Mouse (Mus musculus) spleen, postnatal 36 days (tissue): ENCODE results near the gene Srms.

Experiments
- DNase-seq, 2 experiments: peaks; one replicate each; pipeline ENCODE4 v3.0.0; 2022; ENCODE audit warnings: low spot score in 2 of 2, mixed read lengths in 1 of 2

Gene Srms

DNA sequence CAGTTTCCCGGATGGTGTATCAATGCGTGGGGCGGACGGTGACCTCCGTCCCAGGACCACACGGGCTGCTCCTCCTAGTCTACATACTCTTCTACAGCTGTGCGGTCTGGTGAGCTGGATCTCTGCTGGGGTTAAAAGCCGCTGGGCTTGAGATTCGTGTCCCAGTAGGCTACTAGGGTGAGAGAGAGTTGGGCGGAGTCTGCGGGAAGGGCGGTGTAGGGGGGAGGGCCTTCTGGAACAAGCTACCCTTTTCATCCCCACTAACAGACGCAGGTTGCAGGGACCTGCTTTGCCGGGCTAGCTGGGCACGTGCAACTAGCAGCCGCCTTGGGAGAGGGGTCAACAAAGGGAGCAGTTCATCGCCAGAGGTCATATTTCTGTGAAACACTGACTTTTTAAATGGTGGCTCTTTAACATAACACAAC is at the start of gene Srms:
TSS of gene Srms (minus strand) at position 165 of the 425 bp plus-strand sequence.
- peak in 1 of 2 experiments; percentile 46 for DNase-seq

DNA sequence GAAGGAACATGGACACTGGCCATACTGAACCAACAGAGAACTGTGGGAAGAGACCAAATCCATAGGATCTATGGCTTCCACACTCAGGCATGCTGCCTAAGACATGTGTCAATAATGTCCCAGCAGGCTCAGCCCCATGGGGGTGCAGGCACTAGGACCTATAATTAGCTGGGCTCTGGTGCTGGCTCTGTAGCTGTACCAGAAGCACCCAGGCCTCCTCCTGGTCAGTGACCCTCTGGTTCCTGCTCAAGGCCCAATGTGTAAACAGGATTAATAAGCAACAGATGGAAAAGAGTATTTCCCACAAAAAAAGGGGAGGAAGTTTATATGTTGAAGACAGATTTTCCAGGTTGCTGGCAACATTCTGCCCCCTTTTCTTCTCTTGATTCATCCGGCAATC is 40.3 kb upstream of the Srms start:
- no peak for DNase-seq

DNA sequence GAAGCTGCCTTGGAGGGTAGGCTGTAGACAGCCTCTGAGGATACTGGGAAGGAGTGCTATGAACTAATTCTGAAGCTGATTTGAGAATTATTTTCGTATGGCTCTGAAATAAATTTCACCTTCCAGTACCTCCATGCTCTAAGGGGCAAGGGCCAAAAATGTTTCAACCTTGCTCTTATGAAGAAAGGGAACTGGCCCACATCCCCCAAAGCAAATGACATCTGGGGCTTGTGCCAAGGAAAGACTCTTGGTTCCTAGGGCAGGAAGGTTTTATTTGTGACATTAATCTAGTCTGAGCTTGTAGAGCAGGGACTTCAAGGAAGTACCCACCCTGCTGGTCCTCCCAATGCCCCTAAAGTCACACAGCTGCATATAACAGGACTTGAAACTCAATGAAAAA is 38.9 kb upstream of the Srms start:
- DNase-seq = no peak

DNA sequence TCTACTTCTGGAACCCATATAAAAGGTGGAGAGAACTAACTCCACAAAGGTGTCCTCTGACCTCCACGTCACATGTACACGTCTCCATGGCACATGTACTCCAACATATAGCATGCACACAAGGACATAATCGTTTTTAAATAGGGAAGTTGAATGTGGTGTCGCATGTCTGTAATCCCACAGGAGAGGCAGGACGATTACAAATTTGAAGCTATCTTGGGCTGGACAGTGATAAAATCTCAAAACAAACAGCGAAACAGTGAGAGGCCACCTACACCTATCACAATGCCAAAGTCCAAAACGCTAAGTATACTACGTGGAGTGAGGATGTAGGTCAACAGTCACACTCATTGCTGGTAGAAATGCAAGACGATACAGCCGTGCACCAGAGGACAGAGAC is 36.2 kb upstream of the Srms start:
- no peak for DNase-seq

DNA sequence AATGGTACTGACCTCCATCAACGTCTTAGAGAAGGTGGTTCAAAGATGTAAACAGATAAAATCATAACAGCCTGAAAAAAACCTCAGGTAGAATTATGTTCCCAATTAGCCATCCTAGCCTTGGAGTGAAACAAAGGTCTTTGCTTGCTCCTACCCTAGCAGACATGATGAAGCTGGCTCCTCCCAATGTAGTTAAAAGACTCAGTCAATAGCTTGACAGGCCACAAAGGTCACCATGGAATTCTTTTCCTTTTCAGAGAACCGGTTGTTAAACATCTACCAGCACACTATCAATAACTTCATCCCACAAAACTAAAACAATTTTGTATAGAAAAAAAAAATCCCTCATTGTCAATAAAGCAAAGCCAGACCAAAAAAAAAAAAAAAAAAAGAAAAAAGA is 32.0 kb upstream of the Srms start:
- DNase-seq = no peak

DNA sequence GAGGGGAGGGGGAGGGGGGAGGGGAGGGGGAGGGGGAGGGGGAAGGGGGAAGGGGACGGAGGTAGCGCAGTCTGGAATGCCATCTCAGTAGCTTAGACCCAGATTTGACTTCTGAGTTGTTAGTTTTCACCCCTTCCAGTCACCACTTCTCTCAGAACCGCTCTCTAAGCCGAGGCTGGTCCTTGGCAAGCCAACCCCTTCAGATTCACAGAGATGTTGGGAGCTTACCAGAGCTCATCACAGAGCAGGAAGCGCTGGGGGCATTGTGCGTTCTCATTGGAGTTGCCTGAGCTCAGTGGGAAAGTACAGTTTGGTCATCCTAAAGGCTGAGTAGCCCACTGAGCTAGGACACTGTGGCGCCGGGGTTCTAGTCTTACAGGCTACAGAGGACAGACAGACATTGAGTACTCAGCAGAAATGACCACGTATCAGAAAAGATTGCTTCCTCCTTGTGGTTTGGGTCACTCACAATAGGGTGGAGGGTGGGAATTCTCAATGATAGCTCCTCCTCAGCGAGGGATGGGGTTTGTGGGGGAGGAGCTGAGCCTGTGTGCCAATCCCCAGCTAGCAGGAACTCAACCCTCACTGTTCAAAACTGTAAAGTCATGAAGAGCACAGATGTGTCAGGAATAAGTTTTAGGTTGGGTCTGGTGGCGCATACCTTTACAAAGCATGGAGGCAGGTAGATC is 30.9 kb upstream of the Srms start:
- DNase-seq = peak; percentile 52 to 65

DNA sequence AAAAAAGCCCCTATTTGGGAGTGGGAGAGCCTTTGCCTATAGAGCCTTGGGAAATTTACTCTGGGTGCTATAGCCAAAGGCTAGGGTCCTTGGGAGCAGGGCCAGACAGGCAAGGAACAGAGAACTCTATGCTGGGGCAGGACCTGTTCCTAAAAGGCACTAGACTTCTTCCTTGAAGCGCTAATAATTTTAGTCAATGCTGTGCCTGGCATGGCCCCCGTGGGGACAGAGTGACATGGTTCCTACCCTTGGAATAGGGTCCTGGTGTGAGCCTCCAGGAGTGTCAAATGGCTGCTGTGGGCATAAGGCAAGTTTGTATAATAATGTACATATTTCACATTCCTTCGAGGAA is 29.3 kb upstream of the Srms start:
- no peak for DNase-seq

DNA sequence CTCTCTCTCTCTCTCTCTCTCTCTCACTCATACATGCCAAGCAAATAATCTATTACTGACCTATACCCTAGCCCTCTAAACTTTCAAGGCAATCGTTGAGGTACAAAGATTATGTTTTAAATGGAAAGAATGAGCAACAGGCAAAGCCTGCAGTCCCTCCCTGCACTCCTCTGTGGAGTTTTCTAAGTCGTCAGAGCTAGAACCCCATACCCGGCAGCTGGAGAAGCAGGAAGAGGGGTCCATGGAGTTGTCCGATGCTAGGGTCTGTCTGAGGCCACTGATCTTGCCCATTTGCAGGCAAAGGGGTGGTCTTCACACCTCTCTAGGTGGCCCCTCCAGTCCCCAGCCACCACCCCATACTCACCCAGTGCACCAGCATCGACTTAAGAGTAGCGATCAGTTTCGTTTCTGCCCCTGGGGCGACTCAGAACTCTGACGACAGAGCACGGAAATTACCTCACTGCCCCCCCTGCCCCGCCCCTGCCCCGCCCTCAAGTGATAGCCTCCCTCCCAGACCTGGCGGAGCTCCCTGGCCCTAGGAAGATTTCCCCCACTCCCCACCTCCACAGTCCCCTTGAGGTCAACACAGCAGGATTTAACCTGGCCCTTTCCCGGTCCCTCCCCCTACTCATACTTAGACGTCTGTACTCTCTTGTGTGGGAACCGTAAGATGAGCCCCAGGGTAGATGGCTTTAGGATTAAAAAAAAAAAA is 28.8 kb upstream of the Srms start, which contains the start of gene Helz2:
TSS of gene Helz2 (minus strand) at position 426 of the 712 bp plus-strand sequence.
- DNase-seq = peak; percentile 72 to 76

DNA sequence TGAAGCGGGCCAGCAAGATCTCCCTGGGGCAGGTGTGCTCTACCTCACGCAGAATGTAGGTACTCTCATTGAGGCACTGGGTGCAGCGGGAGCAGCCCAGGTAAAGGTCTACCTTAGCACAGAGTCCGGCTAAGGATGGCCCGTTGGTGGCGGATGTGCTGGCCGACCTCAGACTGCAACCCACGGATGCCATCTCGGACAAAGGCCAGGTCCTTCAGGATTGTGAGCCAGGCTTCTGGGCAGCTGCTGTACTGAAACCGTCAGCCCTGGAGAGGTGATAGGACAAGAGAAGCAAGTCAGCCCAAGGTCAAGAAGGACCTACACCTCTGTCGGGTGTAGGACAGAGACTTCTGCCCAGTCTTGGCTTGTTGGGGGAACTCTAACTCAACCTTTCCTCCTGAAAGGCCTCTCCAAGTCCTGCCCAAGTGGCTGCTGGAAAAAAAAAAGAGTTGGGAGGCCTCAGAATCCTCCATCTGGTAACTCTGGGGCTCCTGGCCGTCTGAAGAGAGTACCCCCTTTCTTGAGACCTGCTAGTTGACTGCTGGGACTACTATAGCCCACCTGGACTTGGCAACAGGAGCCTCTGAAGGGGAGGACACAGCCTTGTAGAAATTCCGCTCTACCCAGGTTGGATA is 27.9 kb upstream of the Srms start:
- DNase-seq = no peak

DNA sequence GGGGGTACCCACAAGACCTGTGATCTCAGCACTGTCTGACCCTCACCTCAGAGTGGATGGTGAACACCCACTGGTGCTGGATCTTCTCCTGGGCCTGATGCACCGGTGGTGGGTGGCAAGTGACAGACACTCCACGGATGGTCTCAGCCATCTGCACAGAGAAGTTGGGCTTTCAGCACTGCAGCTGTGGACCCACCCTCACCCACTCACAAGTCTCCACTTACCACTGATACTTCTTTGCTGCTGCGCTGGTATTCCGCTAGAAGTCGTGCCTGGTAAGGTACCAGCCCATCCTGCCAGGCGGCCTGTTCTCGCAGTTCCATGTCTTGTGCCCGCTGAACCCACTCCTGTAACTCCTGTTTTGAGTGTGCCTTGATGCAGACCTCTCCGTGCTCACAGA is 26.3 kb upstream of the Srms start:
- DNase-seq = no peak

DNA sequence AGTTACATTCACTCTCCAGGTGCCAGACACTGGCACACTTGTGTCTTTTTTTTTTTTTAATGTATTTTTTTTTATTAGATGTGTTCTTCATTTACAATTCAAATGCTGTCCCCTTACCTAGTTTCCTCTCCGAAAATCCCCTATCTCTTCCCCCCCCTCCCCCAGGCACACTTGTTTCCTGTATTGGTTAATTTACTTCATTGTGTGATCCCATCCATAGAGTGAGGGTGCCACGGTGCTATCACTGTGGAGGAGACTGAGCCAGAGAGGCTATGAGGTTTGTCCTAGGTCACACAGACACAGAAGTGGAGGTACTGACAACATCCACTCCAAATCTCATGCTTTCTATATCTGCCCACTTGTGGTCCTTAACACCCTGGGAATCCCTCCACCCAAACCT is 25.9 kb upstream of the Srms start:
- peak; percentile 45 to 60 for DNase-seq

DNA sequence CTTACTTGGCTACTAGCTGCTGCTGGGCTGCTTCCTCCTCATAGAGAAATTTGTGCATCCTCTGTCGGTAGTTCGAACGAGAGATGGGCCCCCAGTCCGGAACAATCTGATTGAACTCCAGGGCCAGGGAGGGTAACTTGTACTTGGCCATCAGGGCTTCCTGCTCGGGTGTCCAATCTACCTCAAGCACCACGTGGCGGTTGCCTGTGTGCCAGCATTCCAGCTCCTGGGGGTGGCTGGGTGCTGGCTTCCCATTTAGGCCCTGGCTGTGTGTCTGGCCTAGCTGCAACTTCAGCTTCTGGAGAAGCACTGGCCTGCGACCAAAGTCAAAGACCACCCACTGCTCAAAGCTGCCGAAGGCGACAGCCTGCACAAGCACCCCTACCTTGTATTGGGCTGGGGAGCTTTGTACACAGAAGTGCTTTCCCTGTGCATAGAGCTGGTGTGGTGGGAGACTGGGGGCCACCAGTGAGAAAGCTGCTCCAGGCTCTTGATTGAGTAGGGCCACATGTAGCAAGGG is 25.2 kb upstream of the Srms start:
- no peak for DNase-seq

DNA sequence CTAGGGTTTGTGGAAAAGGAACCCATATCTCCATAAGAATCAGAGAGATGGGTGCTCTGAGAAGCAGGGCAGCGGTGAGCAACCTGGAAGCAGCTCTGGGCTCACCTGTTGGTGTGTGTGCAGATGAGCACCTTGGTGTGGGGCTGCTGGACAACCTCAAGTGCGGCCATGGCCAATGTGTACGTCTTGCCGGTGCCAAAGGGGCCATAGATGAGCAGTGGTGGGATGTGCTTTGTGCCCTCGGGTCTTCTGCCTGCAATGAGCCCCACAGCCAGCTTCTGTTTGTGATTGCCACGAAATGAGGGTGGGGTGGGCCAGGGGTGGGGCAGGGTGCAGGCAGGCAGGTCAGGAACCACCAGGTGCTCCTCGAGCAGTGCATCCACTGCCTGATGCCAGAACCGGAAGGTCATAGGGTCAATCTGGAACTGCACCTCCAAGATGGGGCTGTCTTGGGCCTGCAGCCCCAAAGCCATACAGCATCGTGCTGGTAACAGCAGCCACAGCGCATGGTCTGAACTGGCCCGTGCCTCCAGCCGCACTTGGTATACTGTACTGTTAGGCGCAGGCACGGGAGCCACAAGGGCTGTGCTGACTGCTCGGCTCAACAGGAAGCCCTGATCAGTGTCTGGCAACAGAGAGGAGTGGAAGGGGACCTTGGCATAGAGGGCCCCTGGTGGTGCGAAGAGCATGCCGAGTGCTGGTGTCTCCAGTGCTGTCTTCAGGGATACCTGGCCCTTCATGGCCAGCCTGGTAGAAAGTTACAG is 24.4 kb upstream of the Srms start:
- no peak for DNase-seq

DNA sequence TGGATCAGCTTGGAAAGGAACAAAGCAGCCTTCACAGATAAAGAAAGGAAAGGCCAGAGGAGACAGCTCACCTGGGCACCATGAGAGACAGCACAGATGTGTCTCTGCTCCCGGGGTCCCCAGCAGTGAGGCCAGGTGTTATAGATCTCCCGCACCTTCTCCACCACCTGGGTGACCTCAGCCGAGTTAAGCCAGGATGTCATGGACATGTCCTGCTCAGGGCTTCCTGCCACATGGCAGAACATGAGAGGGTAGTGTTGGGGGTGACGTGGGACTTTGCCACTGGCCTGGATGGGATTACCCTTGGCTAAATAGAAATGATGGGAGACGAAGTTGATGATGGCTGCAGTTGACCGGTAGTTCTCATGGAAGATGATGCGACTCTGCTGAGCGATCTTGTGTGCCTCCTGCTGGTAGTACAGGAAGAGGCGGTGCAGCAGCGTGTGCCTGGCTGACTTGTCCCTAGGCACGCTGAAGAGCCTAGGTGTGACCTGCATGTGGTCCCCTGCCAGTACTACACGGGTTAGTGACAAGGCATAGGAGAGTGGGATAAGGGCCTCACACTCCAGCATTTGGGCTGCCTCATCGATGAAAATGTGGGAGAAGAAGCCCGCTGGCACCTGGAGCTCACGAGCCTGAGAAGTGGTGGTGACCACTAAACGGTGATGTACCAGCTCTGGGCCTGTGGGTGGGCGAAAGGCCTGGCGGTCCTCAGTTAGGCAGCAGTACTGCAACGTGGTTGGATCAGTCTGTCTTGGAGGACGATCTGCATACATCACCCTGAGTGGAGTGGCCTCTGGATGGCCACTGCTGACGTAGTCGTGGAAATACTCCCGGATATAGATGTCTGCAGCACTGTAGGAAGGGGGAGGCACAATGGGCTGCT is 22.9 kb upstream of the Srms start:
- DNase-seq = no peak

DNA sequence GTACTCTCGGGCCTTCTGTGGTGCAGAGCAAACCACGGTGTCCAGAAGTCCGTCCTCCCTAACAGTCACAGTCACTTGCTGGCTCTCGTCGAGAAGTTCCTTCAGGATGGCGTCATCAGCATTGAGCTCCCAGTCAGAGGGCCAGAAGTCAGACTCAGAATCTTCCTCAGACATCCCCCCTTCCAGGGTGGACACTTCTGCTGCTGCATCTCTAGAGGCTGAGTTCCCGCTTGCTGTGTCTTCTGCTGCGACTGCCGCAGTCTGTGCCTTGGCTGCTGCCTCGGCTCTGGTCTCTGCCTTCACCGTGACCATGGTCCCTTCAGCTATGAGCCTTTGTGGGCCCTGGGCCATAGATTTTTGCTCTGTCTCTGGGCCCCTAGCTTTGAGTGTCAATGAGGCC is 21.7 kb upstream of the Srms start:
- DNase-seq = no peak

DNA sequence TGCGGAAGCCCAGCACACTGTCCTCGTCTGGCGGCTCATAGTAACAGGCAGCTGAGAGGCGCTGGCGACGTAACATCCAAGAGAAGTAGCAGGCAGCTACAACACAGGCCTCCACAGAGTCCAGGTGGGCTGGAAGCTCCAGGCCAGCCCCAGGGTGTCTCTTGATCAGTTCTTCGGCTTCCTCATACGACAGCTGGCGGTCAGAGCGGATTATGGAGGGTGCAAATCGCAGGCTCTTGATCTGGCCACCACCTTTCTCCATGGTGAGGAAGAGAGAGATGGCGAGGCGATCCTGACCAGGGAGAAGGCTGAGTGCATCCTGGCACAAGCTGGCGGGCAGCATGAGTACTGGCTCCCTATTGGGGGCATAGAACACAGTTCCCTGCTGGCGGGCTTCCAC is 20.5 kb upstream of the Srms start:
- no peak for DNase-seq

DNA sequence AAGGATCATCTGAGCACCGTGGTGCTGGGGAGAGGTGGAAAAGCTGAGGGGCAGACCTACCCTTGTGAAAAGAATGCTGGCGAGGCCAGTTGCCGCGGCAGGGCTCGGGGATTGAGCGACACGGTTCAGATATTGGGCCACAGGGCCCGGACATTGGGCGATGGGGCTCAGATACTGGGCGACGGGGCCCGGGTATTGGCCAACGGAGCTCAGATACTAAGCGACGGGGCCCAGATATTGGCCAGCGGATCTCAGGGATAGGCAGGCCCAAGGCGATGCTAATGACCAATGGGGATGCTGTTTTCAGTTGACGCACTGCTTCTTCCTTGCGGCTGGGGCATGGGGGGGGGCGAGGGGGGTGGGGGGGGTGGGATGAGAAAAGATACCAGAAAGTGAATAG is 18.2 kb upstream of the Srms start:
- no peak for DNase-seq

DNA sequence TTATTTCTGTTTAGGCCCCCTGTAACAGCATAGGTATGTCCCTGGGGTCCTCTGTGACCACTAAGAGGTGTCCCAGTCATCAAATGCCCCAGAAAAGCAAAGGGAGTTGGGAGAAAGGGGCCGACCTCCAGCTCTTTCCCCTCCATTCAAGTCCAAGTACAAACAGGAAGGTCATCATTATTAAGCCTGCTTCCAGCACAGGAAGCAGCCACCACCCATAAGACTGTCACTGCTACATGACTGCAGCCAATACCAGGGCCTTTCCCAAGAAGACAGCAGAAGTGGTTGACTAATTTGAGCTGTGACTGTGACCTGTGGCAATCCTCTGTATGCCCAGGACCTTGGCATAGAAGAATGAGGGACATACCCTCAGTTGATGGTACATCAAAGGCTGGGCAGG is 15.3 kb upstream of the Srms start:
- no peak for DNase-seq

DNA sequence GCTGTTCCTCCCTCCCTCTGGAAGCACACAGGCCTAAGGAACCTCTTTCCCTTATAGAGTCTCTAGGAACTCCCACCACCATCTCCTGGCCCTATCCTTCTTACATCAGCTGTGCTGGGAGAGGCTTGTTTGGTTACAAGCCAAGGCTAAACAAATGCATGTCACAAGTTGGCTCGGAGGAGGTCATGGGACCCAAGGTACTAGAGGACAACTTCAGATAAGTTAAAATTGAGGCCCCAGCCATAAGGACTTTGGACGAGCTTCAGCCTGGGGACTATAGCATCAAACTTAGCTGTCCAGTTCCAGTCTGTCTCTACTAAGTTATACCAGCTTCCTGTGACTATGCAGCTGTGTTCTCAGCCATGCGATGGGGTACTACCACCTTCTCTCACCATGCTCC is 14.1 kb upstream of the Srms start:
- no peak for DNase-seq

DNA sequence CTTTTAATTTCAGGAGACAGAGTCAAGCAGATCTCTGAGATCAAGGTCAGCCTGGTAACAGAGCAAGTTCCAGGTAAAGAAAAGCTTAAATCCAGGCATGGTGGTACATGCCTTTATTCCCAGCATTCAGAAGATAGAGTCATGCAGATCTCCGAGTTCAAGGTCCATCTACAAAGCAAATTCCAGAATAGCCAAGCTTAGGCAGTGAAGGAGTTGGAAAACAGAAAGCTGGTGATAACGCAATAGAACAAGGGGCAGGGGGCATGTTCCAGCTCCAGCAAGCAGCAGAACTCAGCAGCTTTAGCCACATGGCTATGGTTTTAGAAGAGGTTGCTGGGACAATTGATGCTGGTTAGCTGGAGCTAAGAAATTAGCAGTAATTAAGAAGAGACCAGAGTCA is 12.0 kb upstream of the Srms start:
- DNase-seq = no peak

DNA sequence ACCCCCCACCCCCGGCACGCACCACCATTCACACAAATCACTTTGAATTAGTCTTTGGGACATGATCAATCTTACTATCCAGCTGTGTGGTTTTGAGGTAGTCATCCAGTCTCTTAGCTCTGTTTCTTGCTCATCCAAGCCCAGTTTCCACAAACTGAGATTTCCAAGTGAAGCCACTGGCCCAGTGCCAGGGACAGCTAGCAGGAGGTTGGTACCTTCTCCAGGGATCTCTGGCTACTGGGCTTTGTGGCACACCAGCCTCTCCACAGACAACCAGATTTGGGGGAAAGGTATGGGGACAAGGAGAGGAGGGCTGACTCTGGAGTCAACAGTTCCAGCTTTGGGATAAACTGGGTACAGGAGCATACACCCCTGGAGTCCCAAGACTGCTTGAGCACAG is 7.4 kb upstream of the Srms start:
- DNase-seq = no peak
